Mouse (Mus musculus) ovary, postnatal 14 days (tissue): ENCODE measurements around the gene Nav3.

Source experiments
- DNase-seq: peaks from one replicate; pipeline ENCODE4 v3.0.0; 2022; ENCODE audit warnings: low spot score

Nav3 gene

GRCm38 (mm10) chr10:109684109-109685056, 771.6 kb downstream of the Nav3 start:
- peak; percentile 27 for DNase-seq

- no peak for DNase-seq
Observed at GRCm38 (mm10) chr10:109672896-109673295, 783.1 kb downstream of the Nav3 start.

- DNase-seq: no peak
Observed at GRCm38 (mm10) chr10:109667453-109667852, 788.6 kb downstream of the Nav3 start.

GRCm38 (mm10) chr10:109664629-109665317, 791.2 kb downstream of the Nav3 start:
- peak; percentile 63 for DNase-seq

DNA sequence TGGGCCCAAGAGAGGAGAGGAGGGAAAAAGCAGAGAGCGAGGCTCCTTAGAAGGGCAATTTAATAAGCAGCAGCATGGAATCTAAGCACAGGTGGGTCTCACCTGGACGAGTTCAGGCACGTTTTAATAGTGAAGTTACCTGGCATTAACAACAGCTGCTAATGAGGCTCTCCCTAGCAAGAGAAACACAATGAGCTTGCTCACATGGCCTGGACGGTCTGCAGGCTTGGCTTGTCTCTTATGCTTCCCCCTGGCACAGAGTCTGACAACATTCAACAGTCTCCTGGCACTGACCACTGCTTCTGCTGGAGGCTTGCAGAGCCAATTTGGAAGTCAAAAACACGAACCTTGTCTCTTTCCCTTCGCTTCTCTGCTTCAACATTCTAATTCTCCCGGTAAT, 804.5 kb downstream of the Nav3 start:
- DNase-seq: peak; percentile 6

DNA sequence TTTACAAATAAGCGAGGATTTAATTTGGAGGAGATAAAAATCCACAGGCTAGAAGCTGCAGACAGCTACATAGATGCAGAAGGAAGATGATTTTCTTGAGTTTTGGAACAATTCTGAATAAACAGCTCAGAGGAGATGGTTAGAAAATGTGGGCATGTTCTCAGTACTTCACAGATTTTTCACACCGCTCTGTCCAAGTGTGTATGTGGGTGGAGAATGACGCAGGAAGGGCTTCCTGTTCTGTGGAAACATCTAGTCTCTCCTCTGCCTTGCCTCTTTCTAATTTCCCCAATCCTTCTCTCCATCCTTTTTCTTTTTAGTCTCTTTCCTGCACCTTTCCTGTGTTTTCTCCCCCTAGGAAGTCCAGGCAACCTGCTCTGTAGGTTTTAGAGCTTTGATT, 812.4 kb downstream of the Nav3 start:
- DNase-seq: no peak

GRCm38 (mm10) chr10:109641806-109642205, 814.2 kb downstream of the Nav3 start:
- no peak for DNase-seq

DNA sequence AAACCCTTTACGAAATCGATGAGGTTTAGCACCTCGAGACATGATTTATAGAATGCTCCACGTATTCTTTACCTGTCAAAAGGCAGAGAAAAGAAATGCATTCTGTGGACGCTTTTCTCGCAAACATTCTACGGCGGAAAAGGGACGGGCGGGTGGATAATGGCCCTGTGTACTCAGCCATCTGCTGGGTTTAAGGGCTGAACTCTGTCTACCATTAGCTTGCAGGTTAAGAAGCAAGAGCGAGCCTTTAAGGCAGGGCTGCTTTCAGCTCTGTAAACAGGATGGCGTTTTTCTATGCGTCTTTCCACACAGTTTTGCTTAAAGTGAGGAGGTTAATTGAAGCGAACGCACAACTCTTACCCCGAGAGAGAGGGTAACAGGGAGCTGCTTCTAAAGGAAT, 818.3 kb downstream of the Nav3 start:
- no peak for DNase-seq
